Mouse (Mus musculus): ENCODE data around the gene Gm597. TPM values are rescaled to one million over a fixed set of nuclear protein-coding genes. Genes with fewer than 3 reads are reported as not detected.

Gm597 gene
- not detected for total RNA-seq (2023)

GRCm38 (mm10) chr1:28780152-28780551 is at the start of gene Gm597:
Gm597 (minus strand) TSS chr1:28780252.

All from T-cell, adult 66 days (primary cell).